ENCODE assay signal across 14 mouse cellular contexts in the genomic region with DNA sequence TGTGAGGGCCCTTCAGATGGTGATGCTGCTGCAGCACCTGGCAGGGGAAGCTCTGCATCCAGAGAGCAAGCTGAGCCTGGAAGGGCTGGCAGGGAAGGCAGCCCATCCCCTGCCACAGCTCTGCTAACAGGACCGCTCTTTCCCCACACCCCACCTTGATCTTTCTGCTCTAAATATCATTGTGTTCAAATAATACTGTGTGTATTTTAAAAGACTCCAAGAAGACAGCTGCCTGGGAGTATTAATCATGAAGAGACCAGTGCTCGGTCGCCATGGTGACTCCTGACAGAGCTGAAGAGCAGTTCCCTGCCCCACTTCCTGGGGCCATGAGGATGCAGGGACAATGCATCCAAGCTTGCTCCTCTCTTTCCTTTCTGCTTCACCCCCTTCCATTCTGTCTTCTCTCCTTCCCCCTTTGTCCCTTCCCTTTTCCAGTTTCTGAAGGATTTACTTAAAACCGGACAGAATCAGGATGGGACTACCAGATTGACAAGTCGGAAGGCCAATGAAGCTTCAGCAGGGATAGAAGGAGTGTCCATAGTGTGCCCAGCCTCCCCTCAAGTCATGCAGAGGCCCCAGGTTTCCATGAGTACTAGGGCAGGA. TPM values are rescaled to one million over a fixed set of nuclear protein-coding genes. Genes with fewer than 3 reads are reported as not detected.
DNase-seq lines count a peak whose midpoint lies in the region; ATAC-seq and TF ChIP-seq lines count a peak whose summit lies in the region.
"Had no signal": no experiment of that assay in that cellular context is flagged by ENCODE, and none has a peak within 500 bp of the region (broad histone marks: within the 10 kb centered on the region; RNA-seq: fewer than 3 reads in every experiment).

No protein-coding gene starts in this region.

- peak overlapping the region; percentile 30; the same call in 1 of the 2 replicates for H3K9ac ChIP-seq in hindbrain, embryonic 13.5 days
- 0 out of 2 replicates have a peak overlapping the region, but pooled peaks have one; percentile 17 for H3K9ac ChIP-seq in midbrain, embryonic 13.5 days (replicated peaks)
- no peak overlapping the region for H3K9ac ChIP-seq in stomach, postnatal 0 days (ENCODE audit: low read length)
- H3K9ac ChIP-seq: liver, embryonic 14.5 days had no signal

- WGBS in hindbrain, embryonic 13.5 days = 34% methylated on average over 5 of the region's 5 CpGs
- 23% methylated on average over 5 of the region's 5 CpGs for WGBS in midbrain, embryonic 13.5 days
- whole genome bisulfite sequencing in stomach, postnatal 0 days = 49% methylated on average over 5 of the region's 5 CpGs

- 0 out of 2 replicates have a peak overlapping the region, but pooled peaks have one; percentile 14 for H3K4me2 ChIP-seq in hindbrain, embryonic 13.5 days
- H3K4me2 ChIP-seq in midbrain, embryonic 13.5 days (replicated peaks) = peak overlapping the region; percentile 17
- H3K4me2 ChIP-seq in stomach, postnatal 0 days (replicated peaks; ENCODE audit: low read depth) = no peak overlapping the region

- peaks cover 44% of the 10 kb centered on the region for H3K27me3 ChIP-seq in hindbrain, embryonic 13.5 days
- H3K27me3 ChIP-seq in midbrain, embryonic 13.5 days = peaks cover 37% of the 10 kb centered on the region
- H3K27me3 ChIP-seq in stomach, postnatal 0 days (ENCODE audit: control insufficient read depth, insufficient read depth, low read length) = peaks cover 5% of the 10 kb centered on the region

- peaks cover 19% of the 10 kb centered on the region for H3K4me1 ChIP-seq in hindbrain, embryonic 13.5 days (replicated peaks)
- peaks cover 23% of the 10 kb centered on the region for H3K4me1 ChIP-seq in midbrain, embryonic 13.5 days (replicated peaks)
- no peaks in the 10 kb centered on the region for H3K4me1 ChIP-seq in stomach, postnatal 0 days (replicated peaks; ENCODE audit: control insufficient read depth, insufficient read depth)

- intact Hi-C loops in left cerebral cortex, adult 2 months (cut with DNase I) = loop anchor here (10.0 kb wide), 1 partner anchor 387 kb away; a partner anchor contains a TSS
- intact Hi-C loops in heart, postnatal 36 days (cut with DNase I) = no loop called here

- no peaks in the 10 kb centered on the region for H3K9me3 ChIP-seq in hindbrain, embryonic 13.5 days
- H3K9me3 ChIP-seq in midbrain, embryonic 13.5 days = no peaks in the 10 kb centered on the region
- no peaks in the 10 kb centered on the region for H3K9me3 ChIP-seq in stomach, postnatal 0 days (ENCODE audit: control insufficient read depth, low read length)

- peak; percentile 29 to 38 for DNase-seq in left cerebral cortex, adult 2 months (ENCODE audit: extremely low spot score in 1 of 2, low spot score in 2 of 2)
- DNase-seq in left cerebral cortex, adult 8-10 months (ENCODE audit: low spot score in 2 of 2) = no peak
- DNase-seq in stomach, postnatal 0 days (ENCODE audit: low spot score) = no peak
- DNase-seq in kidney, adult 11 months = no peak
- no peak for DNase-seq in heart, postnatal 36 days
- no peak for DNase-seq in lung, postnatal 25 days (ENCODE audit: low spot score)
- DNase-seq: adrenal gland, postnatal 14 days; heart, adult 18-20 months had no signal

- H3K27ac ChIP-seq in left cerebral cortex, adult 2 months = peak overlapping the region; percentile 61
- peak overlapping the region; percentile 56 for H3K27ac ChIP-seq in hindbrain, embryonic 13.5 days
- peak overlapping the region; percentile 70 for H3K27ac ChIP-seq in midbrain, embryonic 13.5 days
- no peak overlapping the region for H3K27ac ChIP-seq in stomach, postnatal 0 days (replicated peaks)
- H3K27ac ChIP-seq: liver, embryonic 14.5 days had no signal

- peak; percentile 70 for ATAC-seq in hindbrain, embryonic 13.5 days (ENCODE audit: low FRiP score)
- peak; percentile 83 for ATAC-seq in midbrain, embryonic 13.5 days
- ATAC-seq in stomach, postnatal 0 days (ENCODE audit: low FRiP score, low TSS enrichment) = no peak

- TF ChIP-seq CTCF in left cerebral cortex, adult 2 months (IDR thresholded peaks at IDR 0.05) = no peak
- no peak for TF ChIP-seq CTCF in stomach, postnatal 0 days (IDR thresholded peaks at IDR 0.05; ENCODE audit: low read depth)

- H3K4me3 ChIP-seq in left cerebral cortex, adult 2 months = no peak overlapping the region
- no peak overlapping the region for H3K4me3 ChIP-seq in hindbrain, embryonic 13.5 days
- 0 out of 2 replicates have a peak overlapping the region, but pooled peaks have one; percentile 2 for H3K4me3 ChIP-seq in midbrain, embryonic 13.5 days (replicated peaks)
- no peak overlapping the region for H3K4me3 ChIP-seq in stomach, postnatal 0 days (ENCODE audit: low read depth, low read length)

- H3K36me3 ChIP-seq in hindbrain, embryonic 13.5 days = no peaks in the 10 kb centered on the region
- H3K36me3 ChIP-seq in midbrain, embryonic 13.5 days = no peaks in the 10 kb centered on the region
- no peaks in the 10 kb centered on the region for H3K36me3 ChIP-seq in stomach, postnatal 0 days (ENCODE audit: control insufficient read depth, insufficient read depth, low read length)

- TF ChIP-seq EP300 in stomach, postnatal 0 days (optimal IDR thresholded peaks at IDR 0.05) = no peak

RNA-seq across cellular contexts. Expression of a gene that starts 4.8 kb away (rescaled TPM):
- 10 to 100 TPM; 43.7 to 95.7 TPM for total RNA-seq in left cerebral cortex, adult 2 months (2021)
- total RNA-seq in left cerebral cortex, adult 8-10 months (2022) = 10 to 100 TPM; 19.1 to 29.4 (median 26.6) TPM
- polyA plus RNA-seq in hindbrain, embryonic 13.5 days (2015; fragmentation: Nextera tagmentation; extraction: Ambion mirVana) = not detected in 2 replicates
- polyA plus RNA-seq in midbrain, embryonic 13.5 days (2015; fragmentation: Nextera tagmentation; extraction: Ambion mirVana) = not detected in 2 replicates
- polyA plus RNA-seq in stomach, postnatal 0 days (2015; fragmentation: Nextera tagmentation; extraction: Ambion mirVana) = not detected in 2 replicates
- total RNA-seq in heart, postnatal 36 days (2021) = not detected
- total RNA-seq: heart, adult 18-20 months had no signal
- polyA plus RNA-seq: embryonic facial prominence, embryonic 14.5 days; large intestine, adult 2 months; liver, embryonic 14.5 days; stomach, embryonic 16.5 days had no signal

RNA-seq across cellular contexts. Expression of a gene that starts 15.4 kb away (rescaled TPM):
- 100 to 1,000 TPM; 101 to 102 TPM for total RNA-seq in left cerebral cortex, adult 2 months (2021)
- total RNA-seq in left cerebral cortex, adult 8-10 months (2022) = 10 to 100 TPM; 80.0 to 89.9 (median 88.0) TPM
- 5.3 and 5.5 TPM in 2 replicates for polyA plus RNA-seq in hindbrain, embryonic 13.5 days (2015; fragmentation: Nextera tagmentation; extraction: Ambion mirVana)
- polyA plus RNA-seq in midbrain, embryonic 13.5 days (2015; fragmentation: Nextera tagmentation; extraction: Ambion mirVana) = 4.7 and 5.0 TPM in 2 replicates
- polyA plus RNA-seq in stomach, postnatal 0 days (2015; fragmentation: Nextera tagmentation; extraction: Ambion mirVana) = 0.10 and 0.16 TPM in 2 replicates
- total RNA-seq in heart, postnatal 36 days (2021) = not detected
- total RNA-seq: heart, adult 18-20 months had no signal
- polyA plus RNA-seq: liver, embryonic 14.5 days had no signal

Comparison
In these comparisons a context has a peak if more than half of its experiments do, and no peak if none do; other contexts are left out.
1. DNase-seq: peak in left cerebral cortex, adult 2 months (2 of 2); none in left cerebral cortex, adult 8-10 months (0 of 2), stomach, postnatal 0 days (single experiment), kidney, adult 11 months (single experiment), heart, postnatal 36 days (0 of 2) and lung, postnatal 25 days (single experiment).
2. RNA of a gene that starts 4.8 kb away (total RNA-seq): 43.7 to 95.7 TPM in left cerebral cortex, adult 2 months and 19.1 to 29.4 TPM in left cerebral cortex, adult 8-10 months; not detected in heart, postnatal 36 days; every median in the first group is over 10 times any median in the second.
3. RNA of a gene that starts 15.4 kb away (total RNA-seq): 101 to 102 TPM in left cerebral cortex, adult 2 months and 80.0 to 89.9 TPM in left cerebral cortex, adult 8-10 months; not detected in heart, postnatal 36 days; every median in the first group is over 10 times any median in the second.